ENCODE assay signal across 9 mouse cellular contexts in genomic region chr11:116021328-116022220, GRCm38 (mm10). TPM values are rescaled to one million over a fixed set of nuclear protein-coding genes. Genes with fewer than 3 reads are reported as not detected.
DNase-seq lines count a peak whose midpoint lies in the region; ATAC-seq and TF ChIP-seq lines count a peak whose summit lies in the region.
"Had no signal": no experiment of that assay in that cellular context is flagged by ENCODE, and none has a peak within 500 bp of the region (broad histone marks: within the 10 kb centered on the region; RNA-seq: fewer than 3 reads in every experiment).

No protein-coding gene starts in this region.

- H3K27ac ChIP-seq in intestine, embryonic 14.5 days (ENCODE audit: low read depth) = no peak overlapping the region
- no peak overlapping the region for H3K27ac ChIP-seq in intestine, embryonic 16.5 days (ENCODE audit: low read length)
- no peak overlapping the region for H3K27ac ChIP-seq in hindbrain, embryonic 15.5 days (replicated peaks)
- no peak overlapping the region for H3K27ac ChIP-seq in midbrain, postnatal 0 days (ENCODE audit: low read depth, low read length)

- peak overlapping the region; percentile 42 for H3K4me3 ChIP-seq in intestine, embryonic 14.5 days (ENCODE audit: low read depth, low read length)
- H3K4me3 ChIP-seq in intestine, embryonic 16.5 days (ENCODE audit: low read length) = no peak overlapping the region; the same call in 1 of the 2 replicates
- peak overlapping the region; percentile 100 for H3K4me3 ChIP-seq in hindbrain, embryonic 15.5 days
- peak overlapping the region; percentile 49 for H3K4me3 ChIP-seq in midbrain, postnatal 0 days (ENCODE audit: low read depth, low read length)

- in situ Hi-C loops in Patski (cut with MboI; ENCODE audit: low pct_unique_long_range_greater_than_20kb) = no loop called here

- peak overlapping the region; percentile 71 for H3K4me2 ChIP-seq in intestine, embryonic 14.5 days (ENCODE audit: low read length)
- H3K4me2 ChIP-seq in intestine, embryonic 16.5 days (ENCODE audit: low read depth, low read length) = no peak overlapping the region
- H3K4me2 ChIP-seq in hindbrain, embryonic 15.5 days = peak overlapping the region; percentile 83
- peak overlapping the region; percentile 78 for H3K4me2 ChIP-seq in midbrain, postnatal 0 days (ENCODE audit: low read depth, low read length, poor library complexity, severe bottlenecking)

- 72% methylated on average over 6 of the region's 6 CpGs for WGBS in intestine, embryonic 14.5 days
- WGBS in intestine, embryonic 16.5 days = 64% methylated on average over 6 of the region's 6 CpGs
- 81% methylated on average over 6 of the region's 6 CpGs for WGBS in hindbrain, embryonic 15.5 days
- 78% methylated on average over 6 of the region's 6 CpGs for WGBS in midbrain, postnatal 0 days

- H3K27me3 ChIP-seq in intestine, embryonic 14.5 days (replicated peaks; ENCODE audit: control insufficient read depth, insufficient read depth, low read length) = no peaks in the 10 kb centered on the region
- no peaks in the 10 kb centered on the region for H3K27me3 ChIP-seq in intestine, embryonic 16.5 days (replicated peaks; ENCODE audit: control insufficient read depth, insufficient read depth, low read length)
- no peaks in the 10 kb centered on the region for H3K27me3 ChIP-seq in Patski
- no peaks in the 10 kb centered on the region for H3K27me3 ChIP-seq in hindbrain, embryonic 15.5 days
- no peaks in the 10 kb centered on the region for H3K27me3 ChIP-seq in midbrain, postnatal 0 days (ENCODE audit: insufficient read depth, low read length)

- POLR2A ChIA-PET in Patski (lab: Charles Lee) = interaction anchor here (0.8 to 1.7 kb wide), 8 partner anchors 9 to 219 kb away, joined by 3 to 5 read pairs (median 4); partner anchors contain the start of gene Unk

- no peaks in the 10 kb centered on the region for H3K9me3 ChIP-seq in intestine, embryonic 14.5 days (ENCODE audit: control insufficient read depth, low read length)
- no peaks in the 10 kb centered on the region for H3K9me3 ChIP-seq in intestine, embryonic 16.5 days (ENCODE audit: control insufficient read depth, low read length)
- H3K9me3 ChIP-seq in hindbrain, embryonic 15.5 days = no peaks in the 10 kb centered on the region
- H3K9me3 ChIP-seq in midbrain, postnatal 0 days (ENCODE audit: low read length) = no peaks in the 10 kb centered on the region

- TF ChIP-seq CTCF in Patski (IDR thresholded peaks at IDR 0.05) = no peak
- TF ChIP-seq CTCF in midbrain, postnatal 0 days (IDR thresholded peaks at IDR 0.05) = no peak

- H3K4me1 ChIP-seq in intestine, embryonic 14.5 days (replicated peaks; ENCODE audit: control insufficient read depth, insufficient read depth, low read length) = peaks cover 5% of the 10 kb centered on the region; the same call in 1 of the 2 replicates
- H3K4me1 ChIP-seq in intestine, embryonic 16.5 days (ENCODE audit: control insufficient read depth, insufficient read depth, low read length) = no peaks in the 10 kb centered on the region
- peaks cover 26% of the 10 kb centered on the region for H3K4me1 ChIP-seq in hindbrain, embryonic 15.5 days (replicated peaks)
- 0 out of 2 replicates have a peak, but pooled peaks cover 4% of the 10 kb centered on the region for H3K4me1 ChIP-seq in midbrain, postnatal 0 days (ENCODE audit: insufficient read depth, low read length)

- CTCF ChIA-PET in Patski (lab: Charles Lee) = interaction anchor here (0.9 to 1.5 kb wide), 3 partner anchors 10 to 86 kb away, joined by 3 to 5 read pairs (median 3); no protein-coding TSS in a partner anchor

- no peak for ATAC-seq in intestine, embryonic 14.5 days (replicated peaks; ENCODE audit: low FRiP score, low TSS enrichment, low read depth)
- ATAC-seq in intestine, embryonic 16.5 days = no peak
- peak; percentile 13 for ATAC-seq in Patski
- no peak for ATAC-seq in hindbrain, embryonic 15.5 days (ENCODE audit: low FRiP score, low read depth)
- ATAC-seq in midbrain, postnatal 0 days (ENCODE audit: low FRiP score) = no peak
- no peak for ATAC-seq in granulocyte monocyte progenitor cell, adult 5-6 weeks (replicated peaks; ENCODE audit: poor library complexity, severe bottlenecking)

- peaks cover 20% of the 10 kb centered on the region for H3K36me3 ChIP-seq in intestine, embryonic 14.5 days (ENCODE audit: control insufficient read depth, insufficient read depth, low read length)
- no peaks in the 10 kb centered on the region for H3K36me3 ChIP-seq in intestine, embryonic 16.5 days (ENCODE audit: control insufficient read depth, insufficient read depth, low read length)
- H3K36me3 ChIP-seq in hindbrain, embryonic 15.5 days = peaks cover 19% of the 10 kb centered on the region
- peaks cover 3% of the 10 kb centered on the region; the same call in 1 of the 2 replicates for H3K36me3 ChIP-seq in midbrain, postnatal 0 days (ENCODE audit: insufficient read depth, low read length)

- peak; percentile 67 for DNase-seq in intestine, embryonic 14.5 days (ENCODE audit: low spot score)
- no peak for DNase-seq in Patski (ENCODE audit: low read depth, low spot score)
- DNase-seq in midbrain, postnatal 0 days (ENCODE audit: low spot score) = no peak
- DNase-seq in frontal cortex, postnatal 25 days (ENCODE audit: low spot score in 2 of 2) = no peak
- no peak for DNase-seq in adrenal gland, adult 8-10 months
- DNase-seq: gastrocnemius, postnatal 25 days had no signal

- H3K9ac ChIP-seq in intestine, embryonic 14.5 days (ENCODE audit: low read length) = no peak overlapping the region
- H3K9ac ChIP-seq in intestine, embryonic 16.5 days (ENCODE audit: low read depth, low read length) = no peak overlapping the region
- H3K9ac ChIP-seq in hindbrain, embryonic 15.5 days = no peak overlapping the region; the same call in 1 of the 2 replicates
- no peak overlapping the region for H3K9ac ChIP-seq in midbrain, postnatal 0 days (replicated peaks; ENCODE audit: low read length, poor library complexity, severe bottlenecking)

RNA-seq across cellular contexts. Expression of gene H3f3b, which starts 6.2 kb away (rescaled TPM):
- 1,654 and 1,734 TPM in 2 replicates for polyA plus RNA-seq in intestine, embryonic 14.5 days (2014; fragmentation: Nextera tagmentation; extraction: Ambion mirVana)
- polyA plus RNA-seq in intestine, embryonic 16.5 days (2015; fragmentation: Nextera tagmentation; extraction: Ambion mirVana) = 1,239 and 1,387 TPM in 2 replicates
- 1,066 TPM for polyA plus RNA-seq in Patski (2021)
- polyA plus RNA-seq in hindbrain, embryonic 15.5 days (2015; fragmentation: Nextera tagmentation; extraction: Ambion mirVana) = 1,686 and 1,716 TPM in 2 replicates
- total RNA-seq in midbrain, postnatal 0 days (2014; rRNA removed) = 568 and 792 TPM in 2 replicates
- 2,143 and 2,254 TPM in 2 replicates for polyA plus RNA-seq in midbrain, postnatal 0 days (2015; fragmentation: Nextera tagmentation; extraction: Ambion mirVana)
- total RNA-seq in granulocyte monocyte progenitor cell, adult 5-6 weeks (2014; fragmentation: Nextera tagmentation) = 447 and 460 TPM in 2 replicates
- total RNA-seq in granulocyte monocyte progenitor cell, adult 5-6 weeks (2017) = 931 and 1,017 TPM in 2 replicates
- 100 to 1,000 TPM; 302 to 413 (median 377) TPM for total RNA-seq in adrenal gland, adult 8-10 months (2022)

RNA-seq across cellular contexts. Expression of gene Unk, which starts 8.5 kb away (rescaled TPM):
- polyA plus RNA-seq in intestine, embryonic 14.5 days (2014; fragmentation: Nextera tagmentation; extraction: Ambion mirVana) = 29.8 and 34.5 TPM in 2 replicates
- 22.9 and 24.4 TPM in 2 replicates for polyA plus RNA-seq in intestine, embryonic 16.5 days (2015; fragmentation: Nextera tagmentation; extraction: Ambion mirVana)
- polyA plus RNA-seq in Patski (2021) = 24.9 TPM
- polyA plus RNA-seq in hindbrain, embryonic 15.5 days (2015; fragmentation: Nextera tagmentation; extraction: Ambion mirVana) = 32.1 and 37.0 TPM in 2 replicates
- total RNA-seq in midbrain, postnatal 0 days (2014; rRNA removed) = 45.2 and 55.1 TPM in 2 replicates
- polyA plus RNA-seq in midbrain, postnatal 0 days (2015; fragmentation: Nextera tagmentation; extraction: Ambion mirVana) = 25.5 and 26.7 TPM in 2 replicates
- 25.4 and 40.0 TPM in 2 replicates for total RNA-seq in granulocyte monocyte progenitor cell, adult 5-6 weeks (2014; fragmentation: Nextera tagmentation)
- total RNA-seq in granulocyte monocyte progenitor cell, adult 5-6 weeks (2017) = 15.2 and 19.9 TPM in 2 replicates
- total RNA-seq in adrenal gland, adult 8-10 months (2022) = 10 to 100 TPM; 19.7 to 45.2 (median 29.6) TPM

RNA-seq across cellular contexts. Expression of gene Galk1, which starts 9.1 kb away (rescaled TPM):
- 235 and 236 TPM in 2 replicates for polyA plus RNA-seq in intestine, embryonic 14.5 days (2014; fragmentation: Nextera tagmentation; extraction: Ambion mirVana)
- polyA plus RNA-seq in intestine, embryonic 16.5 days (2015; fragmentation: Nextera tagmentation; extraction: Ambion mirVana) = 360 and 389 TPM in 2 replicates
- polyA plus RNA-seq in Patski (2021) = 100 TPM
- 62.5 and 70.9 TPM in 2 replicates for polyA plus RNA-seq in hindbrain, embryonic 15.5 days (2015; fragmentation: Nextera tagmentation; extraction: Ambion mirVana)
- 36.3 and 44.0 TPM in 2 replicates for total RNA-seq in midbrain, postnatal 0 days (2014; rRNA removed)
- polyA plus RNA-seq in midbrain, postnatal 0 days (2015; fragmentation: Nextera tagmentation; extraction: Ambion mirVana) = 47.7 and 49.5 TPM in 2 replicates
- 36.7 and 62.2 TPM in 2 replicates for total RNA-seq in granulocyte monocyte progenitor cell, adult 5-6 weeks (2014; fragmentation: Nextera tagmentation)
- total RNA-seq in granulocyte monocyte progenitor cell, adult 5-6 weeks (2017) = 41.3 and 52.3 TPM in 2 replicates
- total RNA-seq in adrenal gland, adult 8-10 months (2022) = 10 to 100 TPM; 37.3 to 55.6 (median 46.4) TPM

RNA-seq across cellular contexts. Expression of gene Itgb4, which starts 47.1 kb away (rescaled TPM):
- 4.8 and 5.5 TPM in 2 replicates for polyA plus RNA-seq in intestine, embryonic 14.5 days (2014; fragmentation: Nextera tagmentation; extraction: Ambion mirVana)
- 11.9 and 15.2 TPM in 2 replicates for polyA plus RNA-seq in intestine, embryonic 16.5 days (2015; fragmentation: Nextera tagmentation; extraction: Ambion mirVana)
- polyA plus RNA-seq in Patski (2021) = 0.06 TPM
- polyA plus RNA-seq in hindbrain, embryonic 15.5 days (2015; fragmentation: Nextera tagmentation; extraction: Ambion mirVana) = 1.7 and 1.9 TPM in 2 replicates
- total RNA-seq in midbrain, postnatal 0 days (2014; rRNA removed) = 2.2 and 3.0 TPM in 2 replicates
- polyA plus RNA-seq in midbrain, postnatal 0 days (2015; fragmentation: Nextera tagmentation; extraction: Ambion mirVana) = 1.0 and 1.2 TPM in 2 replicates
- total RNA-seq in granulocyte monocyte progenitor cell, adult 5-6 weeks (2014; fragmentation: Nextera tagmentation) = not detected in 2 replicates
- not detected in 2 replicates for total RNA-seq in granulocyte monocyte progenitor cell, adult 5-6 weeks (2017)
- total RNA-seq in adrenal gland, adult 8-10 months (2022) = 1 to 10 TPM; 3.5 to 5.1 (median 3.9) TPM

RNA-seq across cellular contexts. Expression of gene Unc13d, which starts 56.2 kb away (rescaled TPM):
- polyA plus RNA-seq in intestine, embryonic 14.5 days (2014; fragmentation: Nextera tagmentation; extraction: Ambion mirVana) = 2.6 and 3.5 TPM in 2 replicates
- 6.4 and 7.5 TPM in 2 replicates for polyA plus RNA-seq in intestine, embryonic 16.5 days (2015; fragmentation: Nextera tagmentation; extraction: Ambion mirVana)
- 0.33 TPM for polyA plus RNA-seq in Patski (2021)
- polyA plus RNA-seq in hindbrain, embryonic 15.5 days (2015; fragmentation: Nextera tagmentation; extraction: Ambion mirVana) = 1.0 and 1.6 TPM in 2 replicates
- 0.22 and 0.71 TPM in 2 replicates for total RNA-seq in midbrain, postnatal 0 days (2014; rRNA removed)
- 0.67 and 0.77 TPM in 2 replicates for polyA plus RNA-seq in midbrain, postnatal 0 days (2015; fragmentation: Nextera tagmentation; extraction: Ambion mirVana)
- 19.1 and 26.7 TPM in 2 replicates for total RNA-seq in granulocyte monocyte progenitor cell, adult 5-6 weeks (2014; fragmentation: Nextera tagmentation)
- total RNA-seq in granulocyte monocyte progenitor cell, adult 5-6 weeks (2017) = 18.2 and 21.1 TPM in 2 replicates
- total RNA-seq in adrenal gland, adult 8-10 months (2022) = 1 to 10 TPM in 3 of 4 experiments, under 1 TPM in 1; 0.75 to 1.6 (median 1.4) TPM
